Mouse (Mus musculus) layer of hippocampus, adult 11-12 months (tissue): ENCODE measurements around the gene Ints11.

Experiments used
- DNase-seq: peaks from one replicate; pipeline ENCODE4 v3.0.0; 2022; ENCODE audit warnings: low spot score

Ints11 gene

GRCm38 (mm10) chr4:155869317-155870033 is at the start of gene Ints11, which contains the start of gene Cptp:
Gene Ints11 (plus strand): TSS chr4:155869546.
Gene Cptp (minus strand): TSS chr4:155869440.
- peak; percentile 94 for DNase-seq

GRCm38 (mm10) chr4:155821025-155821424 is 48.3 kb upstream of the Ints11 start:
- DNase-seq: no peak

GRCm38 (mm10) chr4:155823443-155823842 is 45.9 kb upstream of the Ints11 start:
- no peak for DNase-seq

GRCm38 (mm10) chr4:155829866-155830265 is 39.5 kb upstream of the Ints11 start:
- no peak for DNase-seq

GRCm38 (mm10) chr4:155830596-155830995 is 38.8 kb upstream of the Ints11 start:
- no peak for DNase-seq

GRCm38 (mm10) chr4:155831205-155831766 is 38.1 kb upstream of the Ints11 start, which contains the start of gene Aurkaip1:
Gene Aurkaip1 (plus strand): TSS chr4:155831272.
- DNase-seq: peak; percentile 96

GRCm38 (mm10) chr4:155831831-155832230 is 37.5 kb upstream of the Ints11 start:
- DNase-seq: peak; percentile 41

- no peak for DNase-seq
These were observed 37.0 kb upstream of the Ints11 start for GRCm38 (mm10) chr4:155832321-155832720.

- DNase-seq: no peak
These were observed 36.1 kb upstream of the Ints11 start for GRCm38 (mm10) chr4:155833234-155833633.

- peak; percentile 81 for DNase-seq
These were observed 35.5 kb upstream of the Ints11 start for GRCm38 (mm10) chr4:155833836-155834235.

GRCm38 (mm10) chr4:155837404-155838010 is 31.8 kb upstream of the Ints11 start:
- no peak for DNase-seq

- DNase-seq: no peak
These were observed 30.9 kb upstream of the Ints11 start for GRCm38 (mm10) chr4:155838187-155839153.

- no peak for DNase-seq
These were observed 29.8 kb upstream of the Ints11 start, which contains the start of gene Mxra8 for GRCm38 (mm10) chr4:155839483-155839910. Gene Mxra8 (plus strand): TSS chr4:155839680.

GRCm38 (mm10) chr4:155840076-155841002 is 29.0 kb upstream of the Ints11 start:
- no peak for DNase-seq

GRCm38 (mm10) chr4:155841003-155841454 is 28.3 kb upstream of the Ints11 start:
- peak; percentile 45 for DNase-seq

- no peak for DNase-seq
These were observed 27.6 kb upstream of the Ints11 start for GRCm38 (mm10) chr4:155841651-155842270.

- no peak for DNase-seq
These were observed 26.1 kb upstream of the Ints11 start for GRCm38 (mm10) chr4:155843231-155843630.

GRCm38 (mm10) chr4:155846871-155847578 is 22.3 kb upstream of the Ints11 start, which contains the start of gene Dvl1:
Gene Dvl1 (plus strand): TSS chr4:155847402.
- peak; percentile 91 for DNase-seq

- DNase-seq: peak; percentile 57
These were observed 21.6 kb upstream of the Ints11 start for GRCm38 (mm10) chr4:155847591-155848352.
